Mouse (Mus musculus): ENCODE data around the gene Tmed10.

Gene Tmed10

DNA sequence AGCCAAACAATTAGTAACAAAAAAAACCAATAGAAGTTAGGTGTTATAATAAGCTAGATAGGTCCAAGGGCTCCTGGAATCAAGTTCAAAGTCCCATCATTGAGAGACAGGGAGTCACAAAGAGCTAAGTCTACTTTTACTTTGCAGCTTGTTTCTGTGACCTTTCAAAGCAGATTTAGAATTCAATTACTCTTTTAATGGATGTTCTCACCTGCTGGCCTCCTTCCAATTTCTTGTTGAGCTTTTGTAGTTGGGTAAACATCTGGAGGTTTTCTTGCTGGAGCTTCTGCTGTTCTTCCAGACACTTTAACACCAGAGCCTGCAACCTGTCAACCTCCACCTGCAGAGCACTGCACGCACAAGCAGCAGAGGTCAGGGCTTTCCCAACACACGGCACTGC, 71.4 kb downstream of the Tmed10 start:
- ChIA-PET POLR2A (interaction anchor here in 3 of 4 experiments (0.7 to 0.9 kb wide), 3 partner anchors 23 to 211 kb away, joined by 3 to 9 read pairs (median 4); no protein-coding TSS in a partner anchor), CTCF (interaction anchor here in 1 of 4 experiments (0.7 to 1.4 kb wide), 2 partner anchors 133 to 493 kb away, joined by 3 read pairs; no protein-coding TSS in a partner anchor)

DNA sequence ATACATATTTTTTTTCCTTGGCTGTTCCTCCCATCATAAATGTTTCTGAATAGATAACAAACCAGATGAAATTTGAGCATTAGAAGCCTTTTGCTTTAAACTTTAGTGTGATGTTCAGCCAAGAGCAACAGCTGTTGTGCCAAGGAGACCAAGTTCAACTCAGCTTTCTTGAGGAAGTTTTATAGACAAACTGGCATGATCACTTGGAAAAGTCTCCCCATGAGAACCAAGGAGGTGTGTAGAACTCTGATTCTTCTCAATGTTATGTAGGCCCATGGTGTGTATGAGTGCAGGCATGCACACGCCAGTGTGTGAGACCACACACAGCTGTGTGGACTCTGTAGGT, 75.8 kb downstream of the Tmed10 start:
- POLR2A ChIA-PET, result interaction anchor here in 2 of 4 experiments (1.1 to 3.7 kb wide), 6 partner anchors 9 to 76 kb away, joined by 3 to 16 read pairs (median 6); partner anchors contain the start of genes Acyp1 (in 2 of the 2), Zc2hc1c (in 2 of the 2) and Mlh3 (in 1 of the 2)
- CTCF ChIA-PET, result interaction anchor here in 2 of 4 experiments (0.5 to 1.1 kb wide), 3 partner anchors 12 to 206 kb away, joined by 3 to 11 read pairs (median 8); no protein-coding TSS in a partner anchor

GRCm38 (mm10) chr12:85298127-85298834, 76.4 kb downstream of the Tmed10 start:
- ChIA-PET CTCF (interaction anchor here in 2 of 4 experiments (0.9 to 1.1 kb wide), 2 partner anchors 12 to 206 kb away, joined by 3 to 11 read pairs; no protein-coding TSS in a partner anchor), POLR2A (interaction anchor here in 3 of 4 experiments (1.1 to 3.7 kb wide), 6 partner anchors 10 to 41 kb away, joined by 3 to 16 read pairs (median 6); partner anchors contain the start of genes Acyp1 (in 2 of the 3), Zc2hc1c (in 2 of the 3), Mlh3 (in 1 of the 3) and Nek9 (in 1 of the 3))

DNA sequence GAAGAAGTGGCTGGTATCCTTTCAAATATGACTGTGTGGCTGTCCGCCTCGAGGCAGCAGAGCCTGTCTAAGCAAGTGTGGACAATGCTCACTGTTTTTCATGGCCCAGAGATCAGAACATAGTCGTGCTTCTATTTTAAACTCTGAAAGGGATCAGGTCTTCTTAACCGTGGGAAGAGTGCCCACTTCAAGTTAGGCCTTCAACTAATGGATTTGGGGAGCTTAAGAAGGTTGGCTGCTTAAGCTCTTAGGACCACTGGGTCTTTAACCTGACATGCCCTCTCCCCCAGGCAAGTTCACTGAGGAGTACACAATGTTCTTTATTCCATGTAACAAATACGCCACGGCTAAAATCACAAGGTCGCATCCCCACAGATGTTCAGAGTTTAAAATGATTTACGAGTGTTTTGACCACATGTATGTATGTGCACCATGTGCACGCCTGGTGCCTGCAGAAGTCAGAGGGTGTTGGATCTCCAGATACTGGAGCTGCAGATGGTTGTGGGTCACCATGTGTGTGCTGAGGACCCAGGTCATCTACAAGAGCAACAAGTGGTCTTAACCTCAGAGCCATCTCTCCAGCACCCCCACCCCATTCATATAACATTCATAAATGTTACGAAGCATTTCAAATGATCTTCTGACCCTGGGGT, 77.2 kb downstream of the Tmed10 start:
- ChIA-PET CTCF (interaction anchor here in 2 of 4 experiments (1.1 to 1.8 kb wide), 3 partner anchors 8 to 205 kb away, joined by 3 to 17 read pairs (median 8); no protein-coding TSS in a partner anchor), POLR2A (interaction anchor here in 3 of 4 experiments (0.5 to 3.7 kb wide), 11 partner anchors 8 to 157 kb away, joined by 3 to 16 read pairs (median 4); partner anchors contain the start of genes Acyp1 (in 2 of the 3), Zc2hc1c (in 2 of the 3), Mlh3 (in 1 of the 3) and Nek9 (in 1 of the 3))

GRCm38 (mm10) chr12:85296915-85297314, 77.7 kb downstream of the Tmed10 start:
- POLR2A ChIA-PET, result interaction anchor here in 3 of 4 experiments (0.5 to 3.7 kb wide), 8 partner anchors 8 to 157 kb away, joined by 3 to 16 read pairs (median 4); partner anchors contain the start of genes Acyp1 (in 2 of the 3), Zc2hc1c (in 2 of the 3) and Nek9 (in 1 of the 3)
- CTCF ChIA-PET, result interaction anchor here in 3 of 4 experiments (0.6 to 1.8 kb wide), 5 partner anchors 8 to 205 kb away, joined by 3 to 17 read pairs (median 4); no protein-coding TSS in a partner anchor

GRCm38 (mm10) chr12:85295506-85295905, 79.1 kb downstream of the Tmed10 start:
- ChIA-PET CTCF (interaction anchor here in 2 of 4 experiments (0.9 to 1.7 kb wide), 2 partner anchors 10 kb away, joined by 4 read pairs; no protein-coding TSS in a partner anchor), POLR2A (interaction anchor here in 3 of 4 experiments (0.5 to 0.7 kb wide), 3 partner anchors 145 to 197 kb away, joined by 3 read pairs; partner anchors contain the start of gene Rps6kl1 (in 1 of the 3))

DNA sequence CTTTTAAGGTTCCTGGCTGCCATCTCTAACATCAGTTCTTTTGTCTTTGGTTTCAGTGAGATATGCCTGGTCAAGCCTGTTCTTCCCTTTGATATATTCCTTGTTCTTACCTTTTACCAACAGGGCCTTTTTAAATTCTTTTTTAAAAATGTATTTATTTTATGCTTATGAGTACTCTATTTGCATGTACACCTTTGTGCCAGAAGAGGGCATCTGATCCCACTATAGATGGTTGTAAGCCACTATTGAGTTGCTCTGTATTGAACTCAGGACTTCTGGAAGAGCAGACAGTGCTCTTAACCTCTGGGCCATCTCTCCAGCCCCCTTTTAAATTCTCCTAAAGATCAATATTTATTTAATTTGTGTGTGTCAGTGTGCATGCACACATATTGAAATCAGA, 81.7 kb downstream of the Tmed10 start:
- POLR2A ChIA-PET, result interaction anchor here in 1 of 4 experiments (0.9 to 1.9 kb wide), 5 partner anchors 13 to 88 kb away, joined by 3 to 6 read pairs (median 3); partner anchors contain the start of gene Eif2b2
- CTCF ChIA-PET, result interaction anchor here in 3 of 4 experiments (1.0 to 1.6 kb wide), 5 partner anchors 12 to 200 kb away, joined by 3 to 9 read pairs (median 4); no protein-coding TSS in a partner anchor

- ChIA-PET CTCF (interaction anchor here in 3 of 4 experiments (1.0 to 1.6 kb wide), 4 partner anchors 13 to 150 kb away, joined by 3 to 9 read pairs (median 4); no protein-coding TSS in a partner anchor), POLR2A (interaction anchor here in 1 of 4 experiments (0.9 to 1.9 kb wide), 5 partner anchors 13 to 87 kb away, joined by 3 to 6 read pairs (median 3); partner anchors contain the start of gene Eif2b2)
These were observed 82.4 kb downstream of the Tmed10 start for GRCm38 (mm10) chr12:85292288-85292687.

GRCm38 (mm10) chr12:85291541-85291940, 83.1 kb downstream of the Tmed10 start:
- POLR2A ChIA-PET, result interaction anchor here in 1 of 4 experiments (1.9 kb wide), 1 partner anchor 17 kb away, joined by 6 read pairs; no protein-coding TSS in a partner anchor
- CTCF ChIA-PET, result interaction anchor here in 2 of 4 experiments (0.8 to 5.3 kb wide), 2 partner anchors 14 to 202 kb away, joined by 3 to 37 read pairs; no protein-coding TSS in a partner anchor

DNA sequence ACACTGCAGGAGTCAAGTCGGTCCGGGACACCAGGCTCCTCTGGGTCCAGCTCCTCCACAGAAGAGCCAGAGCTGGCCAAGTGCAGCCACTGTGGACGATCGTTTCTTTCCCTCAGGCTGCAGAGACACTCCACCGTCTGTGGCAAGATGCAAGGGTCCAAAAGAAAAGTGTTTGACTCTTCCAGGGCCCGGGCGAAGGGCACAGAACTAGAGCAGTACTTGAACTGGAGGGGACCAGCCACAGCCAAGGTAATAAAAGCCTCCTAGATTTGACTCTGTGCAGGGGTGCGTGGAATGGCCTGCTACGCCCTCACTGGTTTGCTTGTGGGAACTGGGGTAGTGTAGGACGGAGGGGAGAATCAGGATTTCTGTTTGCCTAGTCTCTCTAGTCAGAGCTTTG, 84.0 kb downstream of the Tmed10 start:
- CTCF ChIA-PET, result interaction anchor here (0.5 to 5.3 kb wide), 9 partner anchors 15 to 650 kb away, joined by 3 to 39 read pairs (median 9); partner anchors contain the start of gene Mlh3 (in 1 of the 4)
- POLR2A ChIA-PET, result interaction anchor here (0.9 to 5.1 kb wide), 10 partner anchors 10 to 164 kb away, joined by 3 to 56 read pairs (median 5); partner anchors contain the start of genes Mlh3 (in 2 of the 4), Eif2b2 (in 1 of the 4) and Rps6kl1 (in 1 of the 4)
